Mouse (Mus musculus) myocyte (in vitro differentiated cells): ENCODE measurements around the gene Myo18a.

Source experiments
- CEBPB ChIP-seq: IDR thresholded peaks from 2 replicates; pipeline ENCODE4 v1.6.1; 2011; ENCODE audit warnings: mild to moderate bottlenecking, moderate library complexity; ENCODE audit not compliant: poor library complexity, insufficient read depth, severe bottlenecking
- E2F4 ChIP-seq: IDR thresholded peaks from one replicate; pipeline ENCODE4 v1.6.1; 2011; ENCODE audit warnings: mild to moderate bottlenecking, control low read depth, moderate library complexity; ENCODE audit not compliant: insufficient read depth
- MAX ChIP-seq: IDR thresholded peaks from one replicate; pipeline ENCODE4 v1.6.1; 2011; ENCODE audit warnings: low read depth, mild to moderate bottlenecking, control low read depth
- MYOD1 ChIP-seq, 3 experiments: IDR thresholded peaks; one replicate each; pipeline ENCODE4 v1.6.1; 2011; ENCODE audit warnings: control low read depth in 2 of 3, low read depth in 2 of 3, mild to moderate bottlenecking in 2 of 3, moderate library complexity in 1 of 3; ENCODE audit not compliant: insufficient read length in 2 of 3, control insufficient read depth in 1 of 3
- MYOG ChIP-seq, 3 experiments: IDR thresholded peaks; one replicate each; pipeline ENCODE4 v1.6.1; 2011; ENCODE audit warnings: control low read depth in 2 of 3, low read depth in 2 of 3, mild to moderate bottlenecking in 2 of 3; ENCODE audit not compliant: insufficient read length in 2 of 3, control insufficient read depth in 1 of 3, insufficient read depth in 1 of 3
- POLR2A ChIP-seq: IDR thresholded peaks from one replicate; pipeline ENCODE4 v1.6.1; 2011; ENCODE audit warnings: low read depth, mild to moderate bottlenecking, control low read depth, moderate library complexity; ENCODE audit not compliant: insufficient read length
- POLR2AphosphoS2 ChIP-seq: IDR thresholded peaks from one replicate; pipeline ENCODE4 v1.6.1; 2011; ENCODE audit warnings: low read depth, control low read depth; ENCODE audit not compliant: insufficient read length
- REST ChIP-seq: IDR thresholded peaks from one replicate; pipeline ENCODE4 v1.6.1; 2011; ENCODE audit warnings: mild to moderate bottlenecking, control low read depth, moderate library complexity; ENCODE audit not compliant: insufficient read depth, insufficient read length
- SRF ChIP-seq: IDR thresholded peaks from one replicate; pipeline ENCODE4 v1.6.1; 2011; ENCODE audit warnings: low read depth; ENCODE audit not compliant: control insufficient read depth, insufficient read length
- TCF12 ChIP-seq: IDR thresholded peaks from one replicate; pipeline ENCODE4 v1.6.1; 2011; ENCODE audit warnings: mild to moderate bottlenecking, control low read depth; ENCODE audit not compliant: poor library complexity, insufficient read depth, severe bottlenecking
- TCF3 ChIP-seq: IDR thresholded peaks from one replicate; pipeline ENCODE4 v1.6.1; 2011; ENCODE audit warnings: low read depth, control low read depth; ENCODE audit not compliant: insufficient read length
- USF1 ChIP-seq: IDR thresholded peaks from one replicate; pipeline ENCODE4 v1.6.1; 2011; ENCODE audit warnings: low read depth, mild to moderate bottlenecking, control low read depth, moderate library complexity

- no peak for TF ChIP-seq POLR2A
- no peak for TF ChIP-seq SRF
- TF ChIP-seq TCF12 = no peak
- TF ChIP-seq MAX = no peak
- TF ChIP-seq MYOG (IDR thresholded peaks at IDR 0.05; ENCODE audit: control insufficient read depth in 1 of 3, insufficient read depth in 1 of 3, insufficient read length in 2 of 3, low read depth in 2 of 3) = no peak
- no peak for TF ChIP-seq CEBPB
- no peak for TF ChIP-seq USF1
- TF ChIP-seq POLR2AphosphoS2 = no peak
- TF ChIP-seq MYOD1 (IDR thresholded peaks at IDR 0.05; ENCODE audit: control insufficient read depth in 1 of 3, insufficient read length in 2 of 3, low read depth in 2 of 3) = no peak
- TF ChIP-seq TCF3 = no peak
- no peak for TF ChIP-seq E2F4
- no peak for TF ChIP-seq REST
Measured at GRCm38 (mm10) chr11:77825853-77826252, 62.8 kb downstream of the Myo18a start.
